Mouse (Mus musculus) neutrophil, adult 83 days (primary cell): Measurements from ENCODE around the gene 3110021N24Rik. TPM values are rescaled to one million over a fixed set of nuclear protein-coding genes. Genes with fewer than 3 reads are reported as not detected.

Experiments
- total RNA-seq, 2 experiments: library from RNA; stranded (reverse); gene quantifications; one replicate each; pipeline ENCODE4 v1.2.4; 2023

The 3110021N24Rik gene
- total RNA-seq: not detected

DNA sequence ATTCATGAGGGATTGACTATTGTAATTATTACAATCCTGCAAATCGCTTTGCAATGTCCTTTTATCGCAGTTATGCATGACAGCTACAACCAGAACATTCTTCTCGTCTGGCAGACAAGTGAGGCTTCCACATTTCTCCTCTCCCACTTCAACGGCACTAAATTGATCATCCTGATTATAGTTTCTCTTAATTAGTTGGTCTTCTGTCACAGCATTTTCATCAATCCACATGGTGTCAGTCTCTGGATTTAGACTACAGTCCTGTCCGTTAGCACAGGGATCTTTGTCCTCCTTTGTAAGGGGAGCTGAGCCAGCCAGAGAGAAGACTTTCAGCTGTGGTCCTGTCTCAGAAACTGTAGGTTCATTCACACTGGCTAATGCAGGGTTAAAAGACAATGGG, at the start of gene 3110021N24Rik:
3110021N24Rik (plus strand) TSS at position 301 of the 400 bp plus-strand sequence.

GRCm38 (mm10) chr4:108780057-108780863, 60.8 kb downstream of the 3110021N24Rik start, which contains the start of gene Zfyve9:
Gene Zfyve9 (minus strand): TSS chr4:108780798.

Other genes starting within 250 kb of the 3110021N24Rik start
- gene Prpf38a, start 140.3 kb upstream of the 3110021N24Rik start, total RNA-seq: 10 to 100 TPM; 24.5 to 29.2 TPM
- 1 to 10 TPM; 5.7 to 8.0 TPM for gene Orc1, start 140.2 kb upstream of the 3110021N24Rik start, total RNA-seq
- 10 to 100 TPM; 39.7 to 40.9 TPM for gene Cc2d1b, start 99.7 kb upstream of the 3110021N24Rik start, total RNA-seq
- 10 to 100 TPM in 1 of 2 experiments, 1 to 10 TPM in 1; 8.1 to 10.5 TPM for gene Zfyve9, start 61.1 kb downstream of the 3110021N24Rik start, total RNA-seq
- gene Btf3l4, start 114.0 kb downstream of the 3110021N24Rik start, total RNA-seq: 10 to 100 TPM; 32.0 to 32.2 TPM
- gene Txndc12, start 115.0 kb downstream of the 3110021N24Rik start, total RNA-seq: 10 to 100 TPM; 28.2 to 33.3 TPM
- 10 to 100 TPM; 11.5 to 11.9 TPM for gene Kti12, start 128.1 kb downstream of the 3110021N24Rik start, total RNA-seq
- not detected for gene A730015C16Rik, start 129.0 kb downstream of the 3110021N24Rik start, total RNA-seq
- not detected for gene Rab3b, start 159.4 kb downstream of the 3110021N24Rik start, total RNA-seq